Mouse (Mus musculus) midbrain, embryonic 15.5 days (tissue): ENCODE measurements at regions not wholly inside any gene's neighbourhood (a gene's known extent, or its start where the extent isn't known, plus 50 kb on each side); places are given as distances from the start of the nearest gene placed in this dataset.

Experiments
- ATAC-seq: fragments of 200-750 bp; cut with Nextera tagmentation; replicated peaks from 2 replicates; pipeline ENCODE4 v1.8.0; 2017; ENCODE audit warnings: moderate TSS enrichment
- H3K27ac ChIP-seq: fragments of 300-500 bp; sonication (generic); 2 replicates; pipeline ENCODE4 v1.5.1; 2015; ENCODE audit warnings: mild to moderate bottlenecking, inconsistent platforms
- H3K27me3 ChIP-seq: fragments of 300-500 bp; sonication (generic); replicated peaks from 2 replicates; pipeline ENCODE4 v1.6.1; 2015; ENCODE audit warnings: inconsistent platforms
- H3K36me3 ChIP-seq: fragments of 300-500 bp; sonication (generic); replicated peaks from 2 replicates; pipeline ENCODE4 v1.6.1; 2015; ENCODE audit warnings: inconsistent platforms
- H3K4me1 ChIP-seq: fragments of 300-500 bp; sonication (generic); 2 replicates; pipeline ENCODE4 v1.6.1; 2015; ENCODE audit warnings: inconsistent platforms
- H3K4me2 ChIP-seq: fragments of 300-500 bp; sonication (generic); 2 replicates; pipeline ENCODE4 v1.6.1; 2015; ENCODE audit warnings: inconsistent platforms, mild to moderate bottlenecking, moderate library complexity
- H3K4me3 ChIP-seq: fragments of 300-500 bp; sonication (generic); 2 replicates; pipeline ENCODE4 v1.5.1; 2015; ENCODE audit warnings: mild to moderate bottlenecking, inconsistent platforms
- H3K9ac ChIP-seq: fragments of 300-500 bp; sonication (generic); 2 replicates; pipeline ENCODE4 v1.6.1; 2015; ENCODE audit warnings: mild to moderate bottlenecking, inconsistent platforms
- H3K9me3 ChIP-seq: fragments of 300-500 bp; sonication (generic); 2 replicates; pipeline ENCODE4 v1.6.1; 2016; ENCODE audit warnings: inconsistent platforms
- WGBS: fragments of 180-500 bp; shearing (Covaris S2); methylation state at CpG from one replicate; pipeline ENCODE4 v1.1.7; 2015; ENCODE audit warnings: mixed read lengths; 5-methylcytosine and 5-hydroxymethylcytosine counted together

DNA sequence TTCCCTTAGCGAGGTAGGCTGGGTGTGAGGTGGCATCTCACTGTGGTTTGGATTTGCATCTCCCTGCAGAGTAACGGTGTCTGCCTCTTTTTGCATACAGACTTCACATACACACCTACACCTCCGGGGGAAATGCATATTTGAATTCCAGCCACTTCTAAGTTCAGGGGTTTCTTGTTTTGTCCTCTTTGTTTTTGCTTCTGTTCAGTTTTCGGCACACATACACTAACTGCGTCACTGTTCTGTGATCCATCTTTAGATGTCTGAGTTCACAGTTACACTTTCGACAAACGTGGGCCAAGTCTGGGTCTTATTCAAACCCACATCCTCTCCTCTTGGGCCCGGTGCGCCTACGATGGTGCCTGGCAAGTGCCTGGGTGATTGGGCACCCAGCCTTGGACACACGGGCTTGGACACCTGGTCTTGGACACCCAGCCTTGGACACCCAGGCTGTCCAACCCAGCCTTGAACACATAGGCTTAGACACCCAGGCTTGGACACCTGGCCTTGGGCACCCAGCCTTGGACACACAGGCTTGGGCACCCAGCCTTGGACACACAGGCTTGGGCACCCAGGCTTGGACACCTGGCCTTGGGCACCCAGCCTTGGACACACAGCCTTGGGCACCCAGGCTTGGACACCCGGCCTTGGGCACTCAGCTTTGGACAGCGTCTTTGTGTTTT, 51.2 kb upstream of the Smndc1 start:
- Histone ChIP-seq H3K4me1 (peaks cover 5% of the 10 kb centered on the region), H3K4me3 (no peak overlapping the region)

DNA sequence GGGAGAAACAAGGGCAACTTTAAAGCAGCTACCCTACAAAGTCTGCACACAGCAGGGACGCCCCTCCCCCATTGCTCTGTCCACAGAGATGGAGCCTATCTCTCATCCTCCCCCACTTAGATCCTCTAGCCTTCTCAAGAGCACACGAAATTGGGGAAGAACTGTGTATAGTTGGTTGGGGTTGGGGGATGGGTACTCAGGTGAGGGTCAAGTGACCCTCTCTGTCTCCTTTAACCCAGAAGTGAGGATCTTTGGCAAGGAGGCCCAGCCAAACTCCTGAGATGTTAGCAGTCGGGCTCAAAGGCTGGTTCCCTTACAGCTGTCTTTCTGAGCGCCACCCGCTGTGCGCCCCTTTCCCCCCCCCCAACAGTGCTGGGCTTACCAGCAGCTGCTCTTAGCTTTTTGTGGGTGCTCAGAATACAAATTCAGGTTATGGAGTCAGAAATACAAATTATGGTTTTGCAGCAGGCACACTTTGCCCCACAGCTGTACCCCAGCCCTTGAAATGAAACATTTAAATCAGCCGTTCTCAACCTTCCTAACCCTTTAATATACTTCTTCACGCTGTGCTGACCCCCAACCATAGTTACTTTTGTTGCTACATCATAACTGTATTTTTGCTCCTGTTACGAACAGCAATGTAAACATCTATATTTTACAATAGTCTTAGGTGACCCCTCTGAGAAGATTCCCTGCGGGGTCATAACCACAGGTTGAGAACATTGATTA, 50.1 kb upstream of the Smndc1 start:
- no peak overlapping the region for H3K9ac ChIP-seq
- no peak overlapping the region for H3K27ac ChIP-seq
- peaks cover 5% of the 10 kb centered on the region for H3K4me1 ChIP-seq
- WGBS: 35% methylated on average over 10 of the region's 10 CpGs
- ATAC-seq: no peak
- H3K36me3 ChIP-seq: no peaks in the 10 kb centered on the region
- no peaks in the 10 kb centered on the region for H3K27me3 ChIP-seq
- H3K4me3 ChIP-seq: no peak overlapping the region
- H3K4me2 ChIP-seq: no peak overlapping the region
- no peaks in the 10 kb centered on the region for H3K9me3 ChIP-seq

More for the DNA sequence above, 51.2 kb upstream of the Smndc1 start:
- Histone ChIP-seq H3K27me3 (no peaks in the 10 kb centered on the region), H3K27ac (no peak overlapping the region), H3K36me3 (no peaks in the 10 kb centered on the region), H3K9me3 (no peaks in the 10 kb centered on the region), H3K4me2 (no peak overlapping the region), H3K9ac (no peak overlapping the region)
- ATAC-seq: no peak
- 83% methylated on average over 13 of the region's 13 CpGs for WGBS
